Mouse (Mus musculus): ENCODE measurements at regions not wholly inside any gene's neighbourhood (a gene's known extent, or its start where the extent isn't known, plus 50 kb on each side); places are given as distances from the start of the nearest gene placed in this dataset.

DNA sequence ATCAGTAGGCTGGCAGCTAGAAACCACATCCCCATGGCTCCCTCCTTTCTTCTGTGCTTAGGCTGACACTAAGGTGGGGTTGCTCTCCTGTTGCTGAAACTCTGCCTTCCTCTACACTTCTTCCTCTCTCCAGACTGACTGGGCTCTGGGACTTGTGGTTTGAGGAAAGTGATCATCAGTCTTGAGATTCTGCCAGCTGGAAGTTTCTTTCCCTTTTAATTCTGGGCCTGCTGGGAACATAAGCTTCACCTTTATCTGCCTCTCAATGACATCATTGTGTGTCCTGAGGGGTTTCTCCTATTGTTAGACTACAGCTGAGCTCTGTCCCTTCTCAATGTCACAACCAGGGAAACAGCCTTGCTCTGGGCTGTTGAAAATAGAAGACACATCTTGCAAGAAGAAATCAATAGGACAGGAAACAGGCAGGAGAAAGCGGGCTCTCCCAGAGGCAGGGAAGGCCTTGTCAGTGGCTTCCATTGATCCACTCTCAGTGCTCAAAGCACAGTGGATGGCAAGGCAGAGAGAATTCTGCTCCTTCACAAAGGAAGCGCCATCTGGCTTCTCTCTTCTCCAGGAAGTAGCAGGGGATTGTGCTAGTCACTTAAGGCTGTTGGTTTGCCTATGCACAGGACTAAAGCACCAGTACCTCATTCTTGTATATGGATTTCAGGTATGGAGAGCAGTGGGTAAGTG, 206.3 kb upstream of the Cdyl start:
- TF ChIP-seq CTCF (IDR thresholded peaks at IDR 0.05; ENCODE audit: low read depth): no peak
- ATAC-seq (no peak), DNase-seq (no peak)
- H3K4me2 ChIP-seq (ENCODE audit: low read depth, low read length): no peak overlapping the region
- H3K9me3 ChIP-seq (ENCODE audit: low read length): no peaks in the 10 kb centered on the region
- no peak overlapping the region for H3K27ac ChIP-seq (ENCODE audit: low read depth)
- H3K4me3 ChIP-seq (ENCODE audit: low read depth, low read length): no peak overlapping the region
- no peaks in the 10 kb centered on the region for H3K27me3 ChIP-seq (ENCODE audit: insufficient read depth, low read length)
- H3K9ac ChIP-seq (replicated peaks): no peak overlapping the region
- H3K36me3 ChIP-seq (replicated peaks; ENCODE audit: insufficient read depth, low read length): no peaks in the 10 kb centered on the region
- H3K4me1 ChIP-seq (ENCODE audit: insufficient read depth): no peaks in the 10 kb centered on the region
- 71% methylated on average over 2 of the region's 2 CpGs for WGBS (ENCODE audit: insufficient replicate concordance)

DNA sequence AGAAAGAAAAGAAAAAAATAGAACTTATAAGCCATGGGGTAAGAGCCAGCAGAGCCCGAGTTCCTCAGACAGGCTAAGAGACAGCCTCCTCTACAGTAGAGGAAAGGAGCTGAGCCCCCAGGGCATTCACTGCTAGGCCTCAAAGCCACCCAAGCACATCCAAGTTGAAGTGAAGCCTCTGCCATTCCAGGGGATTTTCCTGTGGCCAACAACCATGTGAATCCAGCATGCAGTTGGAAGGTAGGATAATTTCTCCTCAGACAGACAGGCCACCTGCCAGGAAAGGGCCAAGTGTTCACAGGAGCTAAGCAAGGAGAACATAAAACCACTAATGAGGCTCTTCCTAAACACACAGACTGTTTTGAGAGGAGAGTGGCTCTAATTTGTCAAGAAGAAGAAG, 199.6 kb upstream of the Cdyl start:
- H3K36me3 ChIP-seq (replicated peaks; ENCODE audit: insufficient read depth, low read length): no peaks in the 10 kb centered on the region
- no peak for ATAC-seq
- no peak overlapping the region for H3K9ac ChIP-seq (replicated peaks)
- H3K4me3 ChIP-seq (ENCODE audit: low read depth, low read length): no peak overlapping the region
- no peaks in the 10 kb centered on the region for H3K9me3 ChIP-seq (ENCODE audit: low read length)
- 57% methylated on average over 1 of the region's 1 CpGs for WGBS (ENCODE audit: insufficient replicate concordance)
- TF ChIP-seq EP300 (IDR thresholded peaks at IDR 0.05; ENCODE audit: low read depth): no peak
- H3K27ac ChIP-seq (ENCODE audit: low read depth): no peak overlapping the region
- DNase-seq: no peak
- H3K4me2 ChIP-seq (ENCODE audit: low read depth, low read length): no peak overlapping the region
- H3K4me1 ChIP-seq (ENCODE audit: insufficient read depth): 0 out of 2 replicates have a peak, but pooled peaks cover 3% of the 10 kb centered on the region
- H3K27me3 ChIP-seq (ENCODE audit: insufficient read depth, low read length): no peaks in the 10 kb centered on the region

DNA sequence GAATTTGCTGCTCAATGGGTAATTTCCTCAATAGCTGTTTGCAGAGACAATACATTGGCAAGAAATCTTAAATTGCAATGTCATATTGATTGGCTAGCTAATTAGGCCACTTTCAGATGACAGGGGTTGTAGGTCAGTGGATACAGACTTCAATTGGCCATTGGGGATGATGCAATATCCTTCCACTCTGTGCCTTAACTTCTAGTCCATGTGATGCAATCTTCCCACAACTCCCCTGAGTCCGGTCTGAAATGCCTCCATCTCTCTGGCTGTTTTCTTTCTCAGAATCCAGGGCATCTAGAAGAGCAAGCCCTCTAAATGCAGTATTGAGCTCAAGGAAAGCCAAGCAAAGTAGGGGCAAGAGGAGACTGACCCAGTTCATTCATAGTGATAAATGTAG, 196.4 kb upstream of the Cdyl start:
- Histone ChIP-seq H3K27ac (ENCODE audit: low read depth) (no peak overlapping the region), H3K9ac (replicated peaks) (no peak overlapping the region), H3K4me2 (ENCODE audit: low read depth, low read length) (no peak overlapping the region), H3K9me3 (ENCODE audit: low read length) (no peaks in the 10 kb centered on the region), H3K4me1 (ENCODE audit: insufficient read depth) (0 out of 2 replicates have a peak, but pooled peaks cover 3% of the 10 kb centered on the region), H3K27me3 (ENCODE audit: insufficient read depth, low read length) (no peaks in the 10 kb centered on the region), H3K4me3 (ENCODE audit: low read depth, low read length) (no peak overlapping the region), H3K36me3 (replicated peaks; ENCODE audit: insufficient read depth, low read length) (no peaks in the 10 kb centered on the region)
- 32% methylated on average over 1 of the region's 1 CpGs for WGBS (ENCODE audit: insufficient replicate concordance)
- no peak for DNase-seq
- ATAC-seq: no peak
- TF ChIP-seq CTCF (IDR thresholded peaks at IDR 0.05; ENCODE audit: low read depth) (no peak), EP300 (IDR thresholded peaks at IDR 0.05; ENCODE audit: low read depth) (no peak)

DNA sequence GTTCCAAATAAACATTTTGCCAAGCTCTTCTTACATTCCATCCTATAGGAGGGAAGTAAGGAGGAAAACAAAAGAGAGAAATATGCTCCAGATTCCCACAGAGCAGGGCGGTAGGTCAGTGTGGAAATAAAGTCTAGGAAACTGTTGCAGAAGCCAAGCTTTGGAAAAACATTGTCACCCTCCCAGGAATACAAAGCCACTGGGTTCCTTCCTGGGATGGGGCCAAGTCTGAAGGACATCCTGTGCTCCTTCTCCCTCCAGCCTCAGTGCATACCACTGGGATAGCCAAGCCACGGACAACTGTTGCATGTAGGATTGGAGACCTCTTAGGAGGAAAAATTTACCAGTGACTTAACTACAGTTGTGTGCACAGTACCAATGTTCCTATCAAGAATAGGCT, 195.8 kb upstream of the Cdyl start:
- Histone ChIP-seq H3K36me3 (replicated peaks; ENCODE audit: insufficient read depth, low read length) (no peaks in the 10 kb centered on the region), H3K9ac (replicated peaks) (no peak overlapping the region), H3K27ac (ENCODE audit: low read depth) (no peak overlapping the region), H3K27me3 (ENCODE audit: insufficient read depth, low read length) (no peaks in the 10 kb centered on the region), H3K4me1 (ENCODE audit: insufficient read depth) (0 out of 2 replicates have a peak, but pooled peaks cover 3% of the 10 kb centered on the region), H3K9me3 (ENCODE audit: low read length) (no peaks in the 10 kb centered on the region), H3K4me3 (ENCODE audit: low read depth, low read length) (no peak overlapping the region), H3K4me2 (ENCODE audit: low read depth, low read length) (no peak overlapping the region)
- WGBS (ENCODE audit: insufficient replicate concordance): 72% methylated on average over 2 of the region's 2 CpGs
- TF ChIP-seq EP300 (IDR thresholded peaks at IDR 0.05; ENCODE audit: low read depth): no peak
- no peak for TF ChIP-seq CTCF (IDR thresholded peaks at IDR 0.05; ENCODE audit: low read depth)
- DNase-seq: no peak
- ATAC-seq: no peak

DNA sequence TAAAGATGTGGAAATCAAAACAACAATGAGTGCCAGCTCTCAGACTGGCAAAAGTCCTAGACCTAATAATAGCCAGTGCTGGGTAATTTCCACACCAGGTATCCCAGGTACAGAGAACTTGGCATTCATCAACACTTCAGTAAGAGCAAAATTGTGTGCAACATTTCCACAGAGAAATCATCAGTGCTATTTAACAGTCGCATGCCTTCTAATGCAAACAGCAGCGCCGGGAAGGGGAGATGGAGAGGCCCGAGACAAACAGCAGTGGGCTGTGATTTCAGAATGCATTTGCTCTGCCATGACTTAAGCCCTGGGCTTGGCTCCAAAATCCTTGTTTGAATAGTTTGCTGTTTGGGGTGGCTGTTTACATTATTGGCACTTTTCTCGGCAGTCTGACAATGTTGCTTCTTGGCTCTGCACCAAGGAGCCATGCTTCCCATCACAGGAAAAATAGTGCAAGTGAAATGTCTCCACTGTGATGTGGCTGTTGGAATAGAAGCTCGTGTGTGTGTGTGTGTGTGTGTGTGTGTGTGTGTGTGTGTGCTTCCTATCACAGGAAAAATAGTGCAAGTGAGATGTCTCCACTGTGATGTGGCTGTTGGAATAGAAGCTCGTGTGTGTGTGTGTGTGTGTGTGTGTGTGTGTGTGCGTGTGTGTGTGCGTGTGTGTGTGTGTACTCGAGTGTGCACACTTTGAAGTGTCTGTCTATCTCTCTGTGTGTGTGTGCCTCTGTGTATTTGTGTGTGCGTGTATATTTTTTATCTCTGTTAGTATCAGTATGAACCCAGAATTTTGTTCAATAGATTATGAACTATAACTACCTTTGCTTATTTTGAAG, 190.1 kb upstream of the Cdyl start:
- H3K4me1 ChIP-seq (ENCODE audit: insufficient read depth): no peaks in the 10 kb centered on the region; the same call in 1 of the 2 replicates
- H3K27ac ChIP-seq (ENCODE audit: low read depth): 0 out of 2 replicates have a peak overlapping the region, but pooled peaks have one; percentile 22
- 52% methylated on average over 11 of the region's 11 CpGs for WGBS (ENCODE audit: insufficient replicate concordance)
- H3K9ac ChIP-seq (replicated peaks): no peak overlapping the region
- peak; percentile 68 for DNase-seq
- no peak overlapping the region for H3K4me3 ChIP-seq (ENCODE audit: low read depth, low read length)
- H3K36me3 ChIP-seq (replicated peaks; ENCODE audit: insufficient read depth, low read length): no peaks in the 10 kb centered on the region
- peak; percentile 86 for ATAC-seq
- TF ChIP-seq CTCF (IDR thresholded peaks at IDR 0.05; ENCODE audit: low read depth): no peak
- no peak overlapping the region for H3K4me2 ChIP-seq (ENCODE audit: low read depth, low read length)
- H3K27me3 ChIP-seq (ENCODE audit: insufficient read depth, low read length): 0 out of 2 replicates have a peak, but pooled peaks cover 5% of the 10 kb centered on the region
- H3K9me3 ChIP-seq (ENCODE audit: low read length): no peaks in the 10 kb centered on the region

DNA sequence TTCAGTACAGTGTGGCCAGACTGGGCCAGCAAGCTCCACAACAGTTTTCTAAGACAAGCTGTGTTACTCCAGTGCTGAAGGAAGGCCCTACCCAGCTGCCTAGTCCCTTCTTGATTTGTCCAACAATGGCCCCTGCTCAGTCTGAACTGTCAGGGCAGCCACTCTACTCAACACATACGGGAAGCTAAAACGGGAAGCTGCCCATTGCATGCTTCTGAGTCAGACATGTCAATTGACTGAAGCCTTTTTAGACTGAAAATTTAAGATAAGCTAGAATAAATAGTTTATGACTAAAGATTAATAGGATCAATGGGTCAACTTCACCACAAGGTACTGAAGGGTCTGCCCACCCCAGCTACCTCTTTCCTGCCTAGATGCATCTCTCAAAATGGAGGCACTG, 181.4 kb upstream of the Cdyl start:
- no peak for ATAC-seq

More for the DNA sequence above, 181.4 kb upstream of the Cdyl start:
- no peak for TF ChIP-seq EP300 (IDR thresholded peaks at IDR 0.05; ENCODE audit: low read depth)
- TF ChIP-seq CTCF (IDR thresholded peaks at IDR 0.05; ENCODE audit: low read depth): no peak
- no peaks in the 10 kb centered on the region for H3K9me3 ChIP-seq (ENCODE audit: low read length)
- H3K4me2 ChIP-seq (ENCODE audit: low read depth, low read length): no peak overlapping the region
- H3K27ac ChIP-seq (ENCODE audit: low read depth): no peak overlapping the region
- no peaks in the 10 kb centered on the region for H3K4me1 ChIP-seq (ENCODE audit: insufficient read depth)
- 48% methylated on average over 2 of the region's 2 CpGs for WGBS (ENCODE audit: insufficient replicate concordance)
- no peak overlapping the region for H3K9ac ChIP-seq (replicated peaks)
- H3K36me3 ChIP-seq (replicated peaks; ENCODE audit: insufficient read depth, low read length): no peaks in the 10 kb centered on the region
- no peak for DNase-seq
- no peaks in the 10 kb centered on the region for H3K27me3 ChIP-seq (ENCODE audit: insufficient read depth, low read length)
- no peak overlapping the region for H3K4me3 ChIP-seq (ENCODE audit: low read depth, low read length)
